Mouse (Mus musculus): ENCODE data around the gene Hoxa2. TPM values are rescaled to one million over a fixed set of nuclear protein-coding genes. Genes with fewer than 3 reads are reported as not detected.

The Hoxa2 gene
- total and polyA plus RNA-seq, 3 experiments: 0.26 TPM; not detected in 2

DNA sequence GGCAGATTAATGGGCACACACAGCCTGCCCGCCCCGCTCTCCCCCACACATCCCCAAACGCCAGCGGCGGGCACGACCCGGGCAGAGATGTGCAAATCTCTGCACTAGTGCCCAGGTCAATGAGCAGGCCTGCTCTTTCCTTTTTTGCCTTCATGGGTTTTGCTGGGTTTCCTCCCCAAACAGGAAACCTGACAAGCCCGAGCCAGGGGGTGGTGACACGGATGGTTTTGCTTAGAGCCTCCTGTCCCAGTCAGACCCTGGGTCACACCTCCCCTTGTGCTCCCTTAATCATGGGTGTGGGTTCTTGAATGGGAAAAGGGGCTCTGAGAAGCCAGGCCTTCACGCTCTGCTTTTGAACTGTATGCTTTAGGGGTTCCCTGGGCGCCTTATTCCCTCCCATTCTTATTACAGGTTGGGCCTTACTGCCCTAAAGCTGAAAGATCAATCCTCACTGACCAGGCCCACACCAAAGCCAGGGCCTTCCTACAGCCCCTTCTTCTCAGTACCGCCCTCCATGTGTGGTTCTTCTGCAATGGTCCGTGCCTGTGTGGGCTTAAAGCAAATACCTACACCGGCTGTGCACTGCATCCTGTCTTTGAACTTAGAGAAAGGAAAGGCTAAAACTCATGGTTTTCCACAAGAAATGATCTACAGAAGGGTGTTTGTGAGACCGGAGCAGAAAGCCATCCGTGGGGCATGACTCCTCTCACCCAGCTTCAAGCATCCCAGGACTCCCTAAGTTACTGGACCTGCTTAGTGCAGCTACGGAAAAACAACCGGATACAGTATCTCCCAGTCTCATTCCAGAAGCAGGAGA lies 44.4 kb upstream of the Hoxa2 start:
- H3K79me2 ChIP-seq (replicated peaks; ENCODE audit: control insufficient read depth, extremely low read depth, insufficient read depth, poor library complexity, severe bottlenecking): no peaks in the 10 kb centered on the region
- H3K36me3 ChIP-seq (replicated peaks in 1 of 2; ENCODE audit: control insufficient read depth in 1 of 2, insufficient read depth in 1 of 2, low read length in 1 of 2): peaks cover 22 to 37% of the 10 kb centered on the region in 2 experiments
- no peak overlapping the region for H3K27ac ChIP-seq (ENCODE audit: insufficient read depth, low read depth)
- peaks cover 2% of the 10 kb centered on the region for H3K27me3 ChIP-seq (replicated peaks)
- H3K9me3 ChIP-seq (replicated peaks; ENCODE audit: low read length): peaks cover 46% of the 10 kb centered on the region
- DNase-seq (ENCODE audit: extremely low read depth): no peak
- H3K9ac ChIP-seq (ENCODE audit: insufficient read depth, low read depth): no peak overlapping the region
- dilution Hi-C loops (cut with MboI; ENCODE audit: extremely low pct_ligation_motif_present, extremely low pct_unique_long_range_greater_than_20kb, low sequenced_read_pairs) (no loop called here), in situ Hi-C loops (cut with MboI; ENCODE audit: low pct_ligation_motif_present, low pct_unique_long_range_greater_than_20kb, low sequenced_read_pairs) (loop anchor here (25.0 kb wide), 1 partner anchor 197 kb away; the partner anchor contains the start of gene Skap2)
- H3K4me2 ChIP-seq (ENCODE audit: insufficient read depth, low read depth, poor library complexity, severe bottlenecking): no peak overlapping the region
- H3K4me3 ChIP-seq (replicated peaks in 1 of 3; ENCODE audit: low read depth in 2 of 3, low read length in 2 of 3, poor library complexity in 1 of 3): no peak overlapping the region
- TF ChIP-seq UBTF (IDR thresholded peaks at IDR 0.05; ENCODE audit: low read depth, low read length) (no peak), ZNF384 (IDR thresholded peaks at IDR 0.05; ENCODE audit: low read depth, low read length) (no peak), KAT2A (IDR thresholded peaks at IDR 0.05; ENCODE audit: insufficient replicate concordance, low read length) (no peak), ZMIZ1 (IDR thresholded peaks at IDR 0.05; ENCODE audit: low read depth, low read length) (no peak), SIN3A (IDR thresholded peaks at IDR 0.05; ENCODE audit: low read length) (no peak), SMC3 (IDR thresholded peaks at IDR 0.05; ENCODE audit: low read depth, low read length) (no peak), ETS1 (conservative IDR thresholded peaks at IDR 0.05; ENCODE audit: low read depth, low read length) (no peak), ELF1 (IDR thresholded peaks at IDR 0.05; ENCODE audit: low read depth, low read length) (no peak), GABPA (IDR thresholded peaks at IDR 0.05; ENCODE audit: insufficient replicate concordance, low read depth, low read length) (no peak), JUND (conservative IDR thresholded peaks at IDR 0.05; ENCODE audit: low read depth, low read length) (no peak)
- peaks cover 4 to 17% of the 10 kb centered on the region in 2 experiments; a peak in 2 of 4 replicates for H3K4me1 ChIP-seq (ENCODE audit: control insufficient read depth in 1 of 2, insufficient read depth in 2 of 2)

- no peak for DNase-seq (ENCODE audit: extremely low read depth)
- in situ Hi-C loops (cut with MboI; ENCODE audit: low pct_ligation_motif_present, low pct_unique_long_range_greater_than_20kb, low sequenced_read_pairs) (loop anchor here (25.0 kb wide), 1 partner anchor 196 kb away; the partner anchor contains the start of gene Skap2), dilution Hi-C loops (cut with MboI; ENCODE audit: extremely low pct_ligation_motif_present, extremely low pct_unique_long_range_greater_than_20kb, low sequenced_read_pairs) (no loop called here)
Observed at GRCm38 (mm10) chr6:52208072-52208867, 43.6 kb upstream of the Hoxa2 start, which contains the start of gene Hoxa6. Hoxa6 (minus strand) TSS chr6:52208722.

More at GRCm38 (mm10) chr6:52208072-52208867, 43.6 kb upstream of the Hoxa2 start, which contains the start of gene Hoxa6:
- TF ChIP-seq MAFK (IDR thresholded peaks at IDR 0.05; ENCODE audit: insufficient replicate concordance, low read length): no peak
- TF ChIP-seq ZKSCAN1 (IDR thresholded peaks at IDR 0.05; ENCODE audit: borderline replicate concordance, low read depth, low read length): no peak
- TF ChIP-seq MXI1 (IDR thresholded peaks at IDR 0.05; ENCODE audit: low read depth, low read length): no peak
- TF ChIP-seq JUN (IDR thresholded peaks at IDR 0.05; ENCODE audit: insufficient read depth, low read depth, low read length): no peak
- no peak for TF ChIP-seq EP300 (IDR thresholded peaks at IDR 0.05; ENCODE audit: low read length)
- no peak for TF ChIP-seq ZC3H11A (IDR thresholded peaks at IDR 0.05; ENCODE audit: low read depth, low read length)
- no peak for TF ChIP-seq E2F4 (IDR thresholded peaks at IDR 0.05; ENCODE audit: insufficient replicate concordance, low read depth, low read length)
- no peak for TF ChIP-seq USF1 (IDR thresholded peaks at IDR 0.05; ENCODE audit: low read depth, low read length)
- no peak for TF ChIP-seq HCFC1 (IDR thresholded peaks at IDR 0.05; ENCODE audit: low read depth, low read length)
- no peak for TF ChIP-seq GABPA (IDR thresholded peaks at IDR 0.05; ENCODE audit: insufficient replicate concordance, low read depth, low read length)
- no peak for TF ChIP-seq RCOR1 (conservative IDR thresholded peaks at IDR 0.05; ENCODE audit: low read depth, low read length)
- Histone ChIP-seq H3K27me3 (replicated peaks) (peaks cover 2% of the 10 kb centered on the region), H3K9me3 (replicated peaks; ENCODE audit: low read length) (peaks cover 54% of the 10 kb centered on the region), H3K4me3 (replicated peaks in 1 of 3; ENCODE audit: low read depth in 2 of 3, low read length in 2 of 3, poor library complexity in 1 of 3) (no peak within 1 kb of the TSS), H3K4me2 (ENCODE audit: insufficient read depth, low read depth, poor library complexity, severe bottlenecking) (no peak within 1 kb of the TSS), H3K79me2 (replicated peaks; ENCODE audit: control insufficient read depth, extremely low read depth, insufficient read depth, poor library complexity, severe bottlenecking) (no peaks in the 10 kb centered on the region), H3K36me3 (replicated peaks in 1 of 2; ENCODE audit: control insufficient read depth in 1 of 2, insufficient read depth in 1 of 2, low read length in 1 of 2) (peaks cover 23 to 45% of the 10 kb centered on the region in 2 experiments), H3K4me1 (ENCODE audit: control insufficient read depth in 1 of 2, insufficient read depth in 2 of 2) (peaks cover 2 to 17% of the 10 kb centered on the region in 2 experiments; a peak in 2 of 4 replicates), H3K27ac (ENCODE audit: insufficient read depth, low read depth) (no peak within 1 kb of the TSS), H3K9ac (ENCODE audit: insufficient read depth, low read depth) (no peak within 1 kb of the TSS)
